Mouse (Mus musculus): ENCODE results near the gene Actc1.
A peak's percentile ranks its signal among the peaks of the same experiment; 100 is the strongest.

Actc1 gene

GRCm38 (mm10) chr2:114049372-114049771, 4.0 kb downstream of the Actc1 start:
- no peak for DNase-seq (ENCODE audit: low spot score)

- no peak for DNase-seq (ENCODE audit: low spot score)
These were observed 5.3 kb downstream of the Actc1 start for GRCm38 (mm10) chr2:114047960-114048611.

GRCm38 (mm10) chr2:114046151-114046664, 7.1 kb downstream of the Actc1 start:
- DNase-seq (ENCODE audit: low spot score): no peak

- DNase-seq (ENCODE audit: low spot score): no peak
These were observed 15.4 kb downstream of the Actc1 start for GRCm38 (mm10) chr2:114037926-114038325.

GRCm38 (mm10) chr2:114032259-114032658, 21.1 kb downstream of the Actc1 start:
- no peak for DNase-seq (ENCODE audit: low spot score)

- DNase-seq (ENCODE audit: low spot score): no peak
These were observed 30.0 kb downstream of the Actc1 start for GRCm38 (mm10) chr2:114023383-114023782.

GRCm38 (mm10) chr2:114020210-114020563, 33.2 kb downstream of the Actc1 start:
- no peak for DNase-seq (ENCODE audit: low spot score)

GRCm38 (mm10) chr2:114019474-114020209, 33.7 kb downstream of the Actc1 start:
- no peak for DNase-seq (ENCODE audit: low spot score)

GRCm38 (mm10) chr2:114018136-114018535, 35.2 kb downstream of the Actc1 start:
- DNase-seq (ENCODE audit: low spot score): no peak

- no peak for DNase-seq (ENCODE audit: low spot score)
These were observed 38.5 kb downstream of the Actc1 start for GRCm38 (mm10) chr2:114014839-114015238.

- no peak for DNase-seq (ENCODE audit: low spot score)
These were observed 39.5 kb downstream of the Actc1 start for GRCm38 (mm10) chr2:114013846-114014245.

- no peak for DNase-seq (ENCODE audit: low spot score)
These were observed 40.0 kb downstream of the Actc1 start, which contains the start of gene Gjd2 for GRCm38 (mm10) chr2:114013295-114013771. Gene Gjd2 (minus strand): TSS chr2:114013619.

GRCm38 (mm10) chr2:114012749-114013211, 40.6 kb downstream of the Actc1 start:
- DNase-seq (ENCODE audit: low spot score): no peak

GRCm38 (mm10) chr2:114011838-114012237, 41.5 kb downstream of the Actc1 start:
- DNase-seq (ENCODE audit: low spot score): peak; percentile 50

GRCm38 (mm10) chr2:114008321-114008720, 45.0 kb downstream of the Actc1 start:
- DNase-seq (ENCODE audit: low spot score): no peak

GRCm38 (mm10) chr2:113997484-113997883, 55.9 kb downstream of the Actc1 start:
- no peak for DNase-seq (ENCODE audit: low spot score)

All from urinary bladder, postnatal 14 days (tissue).